Mouse (Mus musculus) ovary, postnatal 14 days (tissue): Measurements from ENCODE around the gene Ugcg.
"Not testable (repeated sequence)": the region's sequence is repeated elsewhere in the genome, so short reads cannot be mapped to it uniquely, and the experiment has no call there.

Experiments used
- DNase-seq: peaks from one replicate; pipeline ENCODE4 v3.0.0; 2022; ENCODE audit warnings: low spot score

Gene Ugcg

GRCm38 (mm10) chr4:59258771-59259170 lies 69.7 kb downstream of the Ugcg start:
- DNase-seq = no peak

DNA sequence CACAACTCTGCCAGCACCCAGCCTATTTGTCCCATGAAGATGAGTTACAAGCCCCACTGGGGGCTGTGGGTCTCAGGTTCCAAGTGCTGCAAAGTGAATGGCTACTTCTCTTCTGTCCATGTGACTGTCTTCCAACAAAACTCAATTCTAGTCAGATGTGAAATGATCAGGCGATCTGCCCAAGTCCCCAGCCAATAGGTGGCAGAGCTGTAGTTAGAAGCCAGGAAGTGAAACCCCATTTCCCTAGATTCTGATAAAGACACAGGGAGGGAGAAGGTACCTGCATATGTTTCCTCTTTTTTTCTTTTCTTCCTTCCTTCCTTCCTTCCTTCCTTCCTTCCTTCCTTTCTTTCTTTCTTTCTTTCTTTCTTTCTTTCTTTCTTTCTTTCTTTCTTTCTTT lies 70.7 kb downstream of the Ugcg start:
- no peak for DNase-seq

DNA sequence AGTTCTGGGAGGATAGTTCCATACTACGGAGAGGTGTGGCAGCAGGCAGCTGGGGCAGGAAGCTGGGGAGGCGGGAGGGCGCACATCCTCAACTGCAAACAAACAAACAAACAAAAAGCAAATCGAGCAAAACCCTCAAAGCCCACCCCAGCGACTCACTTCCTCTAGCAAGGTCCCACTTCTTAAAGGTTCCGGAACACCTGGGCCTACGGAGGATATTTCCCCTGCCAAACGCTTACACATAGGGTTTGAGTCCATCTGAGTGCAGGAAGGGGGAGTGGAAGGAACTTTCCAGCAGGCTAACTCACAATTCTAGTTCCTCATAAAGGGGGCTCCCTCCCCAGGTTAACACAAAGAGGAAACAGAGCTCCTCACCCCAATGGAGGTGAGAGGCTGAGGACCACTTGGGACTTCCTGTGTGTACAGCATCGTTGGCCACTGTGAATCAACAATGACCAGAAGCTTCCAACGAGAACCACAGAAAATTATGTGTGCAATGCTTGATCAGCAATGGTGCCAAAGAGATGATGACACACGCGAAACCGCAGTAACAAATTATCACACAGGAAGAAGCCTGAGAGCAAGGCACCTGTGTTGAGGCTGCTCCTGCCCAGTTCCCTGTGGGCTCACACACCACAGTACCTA lies 71.9 kb downstream of the Ugcg start:
- DNase-seq = no peak

DNA sequence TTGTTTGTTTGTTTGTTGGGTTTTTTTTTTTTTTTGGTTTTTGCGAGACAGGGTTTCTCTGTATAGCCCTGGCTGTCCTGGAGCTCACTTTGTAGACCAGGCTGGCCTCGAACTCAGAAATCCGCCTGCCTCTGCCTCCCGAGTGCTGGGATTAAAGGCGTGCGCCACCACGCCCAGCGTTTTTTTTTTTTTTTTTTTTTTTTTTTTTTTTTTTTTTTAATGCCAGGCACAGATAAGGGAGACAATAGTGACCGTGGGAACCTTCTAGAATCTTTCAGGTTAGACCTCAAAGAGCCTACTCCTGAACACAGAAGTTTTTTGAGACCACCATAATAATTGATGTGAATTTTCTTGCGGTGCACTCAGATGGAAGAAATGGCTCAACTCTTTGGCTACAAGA lies 72.5 kb downstream of the Ugcg start:
- not testable (repeated sequence) for DNase-seq

- no peak for DNase-seq
These were observed 73.1 kb downstream of the Ugcg start for GRCm38 (mm10) chr4:59262156-59262555.

DNA sequence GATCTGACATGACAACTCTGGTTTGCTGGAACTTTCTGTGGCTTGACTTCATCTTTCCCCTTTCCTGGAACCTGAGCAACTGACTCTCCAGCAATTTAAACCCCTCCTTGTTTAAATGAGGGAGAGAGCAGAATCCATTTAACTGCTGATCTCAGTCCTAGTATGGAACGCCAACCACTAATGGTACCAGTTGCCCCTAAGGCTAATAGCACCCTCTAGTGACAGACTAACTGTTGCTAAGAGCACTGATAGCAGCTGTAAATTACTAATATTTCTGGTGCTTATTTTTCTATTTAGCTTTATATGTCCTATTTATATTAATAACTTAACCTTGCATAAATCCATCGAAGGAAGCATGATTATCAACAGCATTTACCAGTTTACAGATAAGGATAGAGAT lies 74.4 kb downstream of the Ugcg start:
- no peak for DNase-seq

DNA sequence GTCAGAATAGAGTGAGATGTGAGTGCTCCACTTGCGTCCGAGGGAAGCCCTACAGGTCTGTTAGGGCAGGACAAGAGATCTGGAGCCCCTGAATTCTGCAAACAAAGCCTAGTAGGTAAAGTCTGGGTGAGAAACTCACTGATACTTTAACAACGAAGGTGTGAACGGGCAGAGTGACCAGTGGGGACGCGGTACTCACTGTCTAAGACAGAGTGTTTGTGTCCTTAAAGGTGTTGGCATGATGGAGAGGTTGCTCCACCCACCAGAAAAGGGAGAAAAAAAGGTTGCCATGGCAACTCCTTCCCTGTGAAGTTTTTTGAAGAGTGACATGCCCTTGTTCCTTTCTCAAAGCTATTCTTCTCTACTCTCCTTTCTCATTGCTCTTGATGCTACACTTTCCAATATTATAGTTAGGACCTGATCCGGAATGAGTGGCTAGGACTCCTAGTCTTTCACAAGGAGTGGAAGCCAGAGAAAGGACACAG lies 75.6 kb downstream of the Ugcg start:
- DNase-seq = no peak

GRCm38 (mm10) chr4:59265182-59265581 lies 76.1 kb downstream of the Ugcg start:
- no peak for DNase-seq

GRCm38 (mm10) chr4:59265631-59266030 lies 76.6 kb downstream of the Ugcg start:
- no peak for DNase-seq
